Mouse (Mus musculus) limb, embryonic 13.5 days (tissue): ENCODE results near the gene Neurod6. TPM values are rescaled to one million over a fixed set of nuclear protein-coding genes. Genes with fewer than 3 reads are reported as not detected.

Experiments used
- ATAC-seq: fragments of 200-750 bp; cut with Nextera tagmentation; 2 replicates; pipeline ENCODE4 v1.8.0; 2017; ENCODE audit warnings: low read depth, moderate number of reproducible peaks, moderate TSS enrichment; ENCODE audit not compliant: low FRiP score
- H3K27ac ChIP-seq: fragments of 300-500 bp; sonication (generic); 2 replicates; pipeline ENCODE4 v1.5.1; 2015; ENCODE audit warnings: inconsistent platforms, mild to moderate bottlenecking, moderate library complexity
- H3K27me3 ChIP-seq: fragments of 300-500 bp; sonication (generic); 2 replicates; pipeline ENCODE4 v1.6.1; 2015; ENCODE audit warnings: mild to moderate bottlenecking, inconsistent platforms
- H3K36me3 ChIP-seq: fragments of 300-500 bp; sonication (generic); 2 replicates; pipeline ENCODE4 v1.6.1; 2015; ENCODE audit warnings: inconsistent platforms, mild to moderate bottlenecking, moderate library complexity
- H3K4me1 ChIP-seq: fragments of 300-500 bp; sonication (generic); 2 replicates; pipeline ENCODE4 v1.6.1; 2015; ENCODE audit warnings: inconsistent platforms
- H3K4me2 ChIP-seq: fragments of 300-500 bp; sonication (generic); replicated peaks from 2 replicates; pipeline ENCODE4 v1.6.1; 2015; ENCODE audit warnings: inconsistent platforms, mild to moderate bottlenecking, moderate library complexity
- H3K4me3 ChIP-seq: fragments of 300-500 bp; sonication (generic); 2 replicates; pipeline ENCODE4 v1.5.1; 2015; ENCODE audit warnings: moderate library complexity, mild to moderate bottlenecking, inconsistent platforms
- H3K9ac ChIP-seq: fragments of 300-500 bp; sonication (generic); 2 replicates; pipeline ENCODE4 v1.6.1; 2015; ENCODE audit warnings: mild to moderate bottlenecking, inconsistent platforms
- H3K9me3 ChIP-seq: fragments of 300-500 bp; sonication (generic); 2 replicates; pipeline ENCODE4 v1.6.1; 2016; ENCODE audit warnings: inconsistent platforms
- WGBS: fragments of 180-500 bp; shearing (Covaris S2); methylation state at CpG from one replicate; pipeline ENCODE4 v1.1.7; 2015; 5-methylcytosine and 5-hydroxymethylcytosine counted together
- polyA plus RNA-seq: library from polyadenylated mRNA; unstranded; fragments of >200 nt; fragmentation: Nextera tagmentation; extraction: Ambion mirVana; gene quantifications from 2 replicates; pipeline ENCODE4 v1.2.1, GENCODE M21; 2015

The Neurod6 gene
- polyA plus RNA-seq, 1 experiment from 2014 or later = not detected

GRCm38 (mm10) chr6:55676663-55677311 lies 4.3 kb downstream of the Neurod6 start:
- H3K9ac ChIP-seq = peak overlapping the region; percentile 58; the same call in 1 of the 2 replicates
- peak; percentile 77 for ATAC-seq
- H3K4me1 ChIP-seq = peaks cover 16% of the 10 kb centered on the region
- no peaks in the 10 kb centered on the region for H3K36me3 ChIP-seq
- H3K4me3 ChIP-seq = peak overlapping the region; percentile 43
- WGBS = 3% methylated on average over 27 of the region's 27 CpGs
- H3K27ac ChIP-seq = no peak overlapping the region
- H3K4me2 ChIP-seq = peak overlapping the region; percentile 74
- no peaks in the 10 kb centered on the region for H3K9me3 ChIP-seq
- H3K27me3 ChIP-seq = peaks cover 25% of the 10 kb centered on the region

DNA sequence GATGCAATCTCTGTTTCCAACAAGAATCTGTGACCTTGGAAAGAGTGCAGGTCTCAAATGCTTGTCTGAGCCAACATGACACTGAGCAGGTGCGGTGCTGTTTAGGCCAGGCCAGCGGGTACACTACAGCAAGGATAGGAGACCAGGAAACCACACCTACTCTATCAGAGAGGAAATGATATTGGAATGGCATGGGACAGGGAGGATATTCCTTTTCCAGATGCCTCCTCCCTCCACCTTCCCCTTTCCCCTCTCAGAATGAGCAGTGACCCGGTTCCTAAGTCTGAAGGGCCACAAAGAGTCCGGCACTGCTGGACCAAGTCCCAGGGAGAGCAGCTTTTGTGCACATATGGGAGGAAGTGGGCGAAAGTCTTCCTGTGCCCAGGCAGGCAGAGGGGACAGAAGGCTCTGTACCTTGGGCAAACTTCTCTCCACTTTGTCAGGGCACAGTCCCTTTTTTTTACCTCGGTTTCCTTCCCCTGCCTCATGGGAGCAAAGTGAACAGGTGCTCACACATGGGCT lies 4.9 kb downstream of the Neurod6 start:
- 67% methylated on average over 6 of the region's 6 CpGs for WGBS
- H3K9me3 ChIP-seq = no peaks in the 10 kb centered on the region
- no peaks in the 10 kb centered on the region for H3K36me3 ChIP-seq
- H3K27ac ChIP-seq = no peak overlapping the region
- H3K9ac ChIP-seq = no peak overlapping the region
- H3K4me2 ChIP-seq = peak overlapping the region; percentile 74
- H3K27me3 ChIP-seq = peaks cover 23% of the 10 kb centered on the region
- no peak for ATAC-seq
- H3K4me3 ChIP-seq = peak overlapping the region; percentile 43
- H3K4me1 ChIP-seq = peaks cover 13% of the 10 kb centered on the region

- WGBS = 69% methylated on average over 3 of the region's 3 CpGs
Observed at GRCm38 (mm10) chr6:55667801-55668200, 13.3 kb downstream of the Neurod6 start.

GRCm38 (mm10) chr6:55661126-55661915 lies 19.7 kb downstream of the Neurod6 start:
- WGBS = 71% methylated on average over 5 of the region's 5 CpGs
- Histone ChIP-seq H3K9me3 (no peaks in the 10 kb centered on the region), H3K27me3 (no peaks in the 10 kb centered on the region), H3K4me1 (no peaks in the 10 kb centered on the region), H3K9ac (no peak overlapping the region), H3K36me3 (no peaks in the 10 kb centered on the region), H3K4me3 (no peak overlapping the region), H3K4me2 (no peak overlapping the region), H3K27ac (no peak overlapping the region)
- ATAC-seq = no peak

More at GRCm38 (mm10) chr6:55667801-55668200, 13.3 kb downstream of the Neurod6 start:
- ATAC-seq = no peak
- Histone ChIP-seq H3K9ac (no peak overlapping the region), H3K36me3 (no peaks in the 10 kb centered on the region), H3K4me3 (no peak overlapping the region), H3K27ac (no peak overlapping the region), H3K4me1 (no peaks in the 10 kb centered on the region), H3K9me3 (no peaks in the 10 kb centered on the region), H3K4me2 (no peak overlapping the region), H3K27me3 (peaks cover 7% of the 10 kb centered on the region; the same call in 1 of the 2 replicates)

DNA sequence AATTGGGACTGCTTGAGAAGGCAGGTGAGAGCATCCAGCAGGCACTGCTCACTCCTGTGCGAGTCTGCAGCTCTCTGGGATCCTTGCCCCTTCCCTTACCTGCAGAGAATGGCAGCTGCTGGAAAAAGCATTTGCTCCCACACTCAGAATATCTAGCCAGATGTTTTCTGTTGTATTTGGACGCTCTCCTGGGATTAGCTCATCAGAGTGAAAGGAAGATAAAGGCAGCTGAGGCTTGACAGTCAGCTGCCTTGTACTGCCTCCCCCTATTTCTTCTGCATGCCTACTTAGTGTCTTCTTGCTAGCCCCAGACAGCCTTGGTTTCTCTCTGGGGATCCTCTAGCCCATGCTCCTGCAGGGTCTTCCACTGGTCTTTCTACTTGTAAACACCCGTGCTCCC lies 31.1 kb downstream of the Neurod6 start:
- peak overlapping the region; percentile 48; the same call in 1 of the 2 replicates for H3K27ac ChIP-seq
- H3K4me2 ChIP-seq = no peak overlapping the region
- no peaks in the 10 kb centered on the region for H3K9me3 ChIP-seq
- WGBS = 53% methylated on average over 3 of the region's 3 CpGs
- H3K9ac ChIP-seq = no peak overlapping the region
- no peaks in the 10 kb centered on the region for H3K27me3 ChIP-seq
- H3K4me3 ChIP-seq = no peak overlapping the region
- ATAC-seq = no peak
- H3K36me3 ChIP-seq = no peaks in the 10 kb centered on the region
- H3K4me1 ChIP-seq = peaks cover 39% of the 10 kb centered on the region

- no peak overlapping the region; the same call in 1 of the 2 replicates for H3K4me2 ChIP-seq
- no peaks in the 10 kb centered on the region for H3K9me3 ChIP-seq
- H3K27me3 ChIP-seq = no peaks in the 10 kb centered on the region
- H3K4me3 ChIP-seq = no peak overlapping the region
- ATAC-seq = no peak
- 42% methylated on average over 8 of the region's 8 CpGs for WGBS
- peak overlapping the region; percentile 48; the same call in 1 of the 2 replicates for H3K27ac ChIP-seq
- no peak overlapping the region for H3K9ac ChIP-seq
- H3K36me3 ChIP-seq = no peaks in the 10 kb centered on the region
- H3K4me1 ChIP-seq = peaks cover 39% of the 10 kb centered on the region
Observed at GRCm38 (mm10) chr6:55649581-55649980, 31.5 kb downstream of the Neurod6 start.

DNA sequence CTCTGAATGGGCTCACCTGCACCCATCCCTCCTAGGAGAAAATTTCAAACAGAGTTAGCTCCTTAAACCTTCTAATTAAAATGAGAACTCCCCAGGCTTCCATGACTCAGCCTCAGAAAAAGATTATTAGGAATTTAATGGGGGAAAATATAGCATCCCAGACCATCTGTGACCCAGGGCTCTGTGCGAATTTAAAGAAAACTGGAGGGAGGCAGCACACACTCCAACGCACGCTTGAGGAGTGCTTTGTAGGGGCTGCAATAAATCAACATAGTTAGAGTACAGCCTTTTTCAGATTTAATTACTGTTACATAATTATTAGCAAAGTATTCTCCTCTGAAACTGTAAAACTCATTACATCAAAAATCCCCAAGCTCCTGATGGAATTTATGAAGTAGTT lies 32.2 kb downstream of the Neurod6 start:
- H3K27ac ChIP-seq = no peak overlapping the region

GRCm38 (mm10) chr6:55647771-55648280 lies 33.2 kb downstream of the Neurod6 start:
- no peaks in the 10 kb centered on the region for H3K9me3 ChIP-seq
- H3K36me3 ChIP-seq = no peaks in the 10 kb centered on the region
- ATAC-seq = no peak; the same call in 1 of the 2 replicates
- peaks cover 52% of the 10 kb centered on the region for H3K4me1 ChIP-seq
- no peak overlapping the region for H3K27ac ChIP-seq
- WGBS = 30% methylated on average over 8 of the region's 8 CpGs
- no peak overlapping the region for H3K9ac ChIP-seq
- no peak overlapping the region for H3K4me3 ChIP-seq
- H3K27me3 ChIP-seq = no peaks in the 10 kb centered on the region
- H3K4me2 ChIP-seq = peak overlapping the region; percentile 29

More for the DNA sequence above, 32.2 kb downstream of the Neurod6 start:
- ATAC-seq = peak; percentile 82
- no peak overlapping the region for H3K9ac ChIP-seq
- H3K4me1 ChIP-seq = peaks cover 45% of the 10 kb centered on the region
- no peaks in the 10 kb centered on the region for H3K27me3 ChIP-seq
- no peaks in the 10 kb centered on the region for H3K36me3 ChIP-seq
- no peaks in the 10 kb centered on the region for H3K9me3 ChIP-seq
- no peak overlapping the region for H3K4me3 ChIP-seq
- WGBS = 12% methylated on average over 3 of the region's 3 CpGs
- H3K4me2 ChIP-seq = 0 out of 2 replicates have a peak overlapping the region, but pooled peaks have one; percentile 19

GRCm38 (mm10) chr6:55646824-55647560 lies 34.1 kb downstream of the Neurod6 start:
- Histone ChIP-seq H3K27me3 (no peaks in the 10 kb centered on the region), H3K4me1 (peaks cover 52% of the 10 kb centered on the region), H3K9ac (no peak overlapping the region), H3K9me3 (no peaks in the 10 kb centered on the region), H3K4me2 (no peak overlapping the region), H3K27ac (no peak overlapping the region), H3K36me3 (no peaks in the 10 kb centered on the region), H3K4me3 (no peak overlapping the region)
- WGBS = 56% methylated on average over 9 of the region's 9 CpGs
- no peak for ATAC-seq

GRCm38 (mm10) chr6:55646111-55646823 lies 34.8 kb downstream of the Neurod6 start:
- Histone ChIP-seq H3K9me3 (no peaks in the 10 kb centered on the region), H3K4me1 (peaks cover 58% of the 10 kb centered on the region), H3K4me2 (no peak overlapping the region), H3K27ac (no peak overlapping the region), H3K27me3 (no peaks in the 10 kb centered on the region), H3K4me3 (no peak overlapping the region), H3K9ac (no peak overlapping the region), H3K36me3 (no peaks in the 10 kb centered on the region)
- WGBS = 64% methylated on average over 14 of the region's 14 CpGs
- ATAC-seq = no peak

- H3K9me3 ChIP-seq = 0 out of 2 replicates have a peak, but pooled peaks cover 2% of the 10 kb centered on the region
- no peaks in the 10 kb centered on the region for H3K4me1 ChIP-seq
- H3K9ac ChIP-seq = no peak overlapping the region
- no peaks in the 10 kb centered on the region for H3K36me3 ChIP-seq
- H3K27ac ChIP-seq = no peak overlapping the region
- H3K27me3 ChIP-seq = no peaks in the 10 kb centered on the region
- ATAC-seq = no peak
- H3K4me3 ChIP-seq = no peak overlapping the region
- H3K4me2 ChIP-seq = no peak overlapping the region
- WGBS = 77% methylated on average over 1 of the region's 1 CpGs
Observed at GRCm38 (mm10) chr6:55634662-55635061, 46.4 kb downstream of the Neurod6 start.
